Mouse (Mus musculus) large intestine, adult 2 months (tissue): Measurements from ENCODE around the gene Dnajc16. TPM values are rescaled to one million over a fixed set of nuclear protein-coding genes. Genes with fewer than 3 reads are reported as not detected.
"Not testable (repeated sequence)": the region's sequence is repeated elsewhere in the genome, so short reads cannot be mapped to it uniquely, and the experiment has no call there.

Experiments
- DNase-seq: peaks from one replicate; pipeline ENCODE4 v3.0.0-alpha.2; 2012; ENCODE audit warnings: low read depth, low spot score
- WGBS: fragments of 180-500 bp; shearing (Covaris S2); methylation state at CpG from one replicate; pipeline ENCODE4 v1.1.7; 2018; 5-methylcytosine and 5-hydroxymethylcytosine counted together
- polyA plus RNA-seq: library from polyadenylated mRNA; depleted of rRNA; stranded (reverse); fragments of >200 nt; gene quantifications from 2 replicates; pipeline ENCODE4 v1.2.3, GENCODE M21; 2012

Gene Dnajc16
- polyA plus RNA-seq, 1 experiment = 6.3 TPM

DNA sequence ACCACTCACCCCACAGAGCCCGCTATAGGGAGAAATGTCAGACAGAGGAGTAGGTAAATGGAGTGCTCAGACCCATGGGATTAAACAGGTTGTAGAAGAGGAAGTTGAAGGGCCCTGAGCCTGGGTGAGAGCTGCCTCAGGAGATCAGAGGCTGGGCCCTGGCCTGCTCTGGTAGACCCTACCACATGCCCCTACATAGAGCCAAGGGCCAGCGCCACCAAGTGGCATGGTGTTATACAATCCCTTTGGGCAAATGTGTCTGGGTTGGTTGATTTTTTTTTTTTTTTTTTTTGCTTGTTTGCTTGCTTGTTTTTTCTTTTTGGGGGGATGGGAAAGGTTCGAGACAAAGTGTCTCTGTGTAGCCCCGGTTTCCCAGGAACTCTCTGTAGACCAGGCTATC lies 13.4 kb upstream of the Dnajc16 start:
- DNase-seq = no peak
- 83% methylated on average over 4 of the region's 4 CpGs for WGBS

DNA sequence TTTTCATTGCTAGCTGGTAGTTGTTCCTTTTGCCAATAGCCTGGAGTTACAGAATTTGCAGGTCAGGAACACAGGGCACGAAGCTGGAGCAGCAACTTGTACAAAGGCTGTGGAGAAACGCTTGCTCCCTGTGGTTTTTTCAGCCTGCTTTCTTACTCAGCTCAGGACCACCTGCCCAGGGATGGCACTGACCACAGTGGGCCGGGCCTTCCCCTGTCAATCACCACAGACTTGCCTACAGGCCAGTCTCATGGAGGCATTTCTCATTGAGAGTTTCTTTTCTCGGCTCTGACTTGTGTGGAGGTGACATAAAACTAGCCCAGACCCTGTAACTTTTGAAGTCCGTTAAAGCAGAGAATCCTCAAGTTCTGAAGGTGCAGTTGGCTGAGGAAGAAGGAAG lies 6.8 kb upstream of the Dnajc16 start:
- no peak for DNase-seq
- 92% methylated on average over 5 of the region's 5 CpGs for WGBS

DNA sequence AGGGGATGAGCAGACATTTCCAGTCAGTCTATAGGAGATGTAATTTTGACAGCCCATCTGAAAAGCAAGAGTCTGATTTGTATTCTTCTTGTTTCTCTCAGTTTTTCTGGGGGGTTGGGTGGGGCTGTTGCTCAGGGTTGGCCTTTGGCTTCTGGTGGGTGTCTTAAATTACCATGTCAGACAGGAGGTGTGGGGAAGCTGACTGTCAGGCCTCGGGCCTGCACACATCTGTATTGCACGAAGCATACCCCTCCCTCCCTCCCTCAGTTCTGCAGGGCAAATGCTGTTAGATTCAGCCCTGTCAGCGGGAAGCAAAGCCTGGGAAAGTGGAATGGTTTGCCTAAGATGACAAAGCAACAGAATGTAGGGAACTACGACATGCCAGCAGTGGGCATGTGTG lies 6.2 kb upstream of the Dnajc16 start:
- WGBS = 87% methylated on average over 4 of the region's 4 CpGs
- DNase-seq = no peak

DNA sequence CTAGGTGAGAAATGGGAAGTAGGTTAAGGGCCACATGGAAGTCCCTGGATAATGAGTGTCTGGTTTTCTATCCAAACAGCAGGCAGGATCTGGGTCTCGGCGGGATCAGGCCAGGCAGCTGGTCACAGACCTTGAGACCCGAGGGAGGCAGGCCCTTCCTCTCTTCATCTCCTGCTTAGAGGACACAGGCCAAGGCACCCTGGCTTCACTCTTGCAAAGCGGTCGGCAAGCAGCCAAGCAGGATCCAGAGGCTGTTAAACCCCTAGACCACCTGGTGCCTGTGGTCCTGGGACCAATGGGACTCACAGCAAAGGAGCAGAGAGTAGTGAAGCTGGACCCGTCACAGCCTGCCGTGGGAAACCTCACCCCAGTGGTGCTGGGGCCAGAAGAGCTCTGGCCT lies 5.6 kb upstream of the Dnajc16 start:
- no peak for DNase-seq
- WGBS = 64% methylated on average over 7 of the region's 7 CpGs

DNA sequence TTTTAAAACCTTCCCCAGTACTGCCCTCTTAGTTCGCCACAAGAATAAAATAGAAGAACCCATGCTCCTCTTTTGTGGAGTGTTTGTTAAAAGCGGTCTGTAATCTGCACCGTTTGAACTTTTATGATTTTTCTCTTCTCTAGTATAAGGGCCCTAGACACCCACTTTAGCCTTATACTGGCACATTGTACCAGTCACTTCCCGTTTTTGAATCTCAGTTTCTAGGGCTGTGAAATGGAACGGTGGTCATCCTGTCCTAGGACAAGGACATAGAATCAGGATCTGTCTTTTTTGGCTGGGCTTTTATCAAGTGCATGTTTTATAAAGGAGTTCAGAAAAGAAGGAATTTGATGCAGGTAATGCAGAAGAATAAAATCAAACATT lies 3.4 kb upstream of the Dnajc16 start:
- 2% methylated on average over 5 of the region's 5 CpGs for WGBS
- no peak for DNase-seq

DNA sequence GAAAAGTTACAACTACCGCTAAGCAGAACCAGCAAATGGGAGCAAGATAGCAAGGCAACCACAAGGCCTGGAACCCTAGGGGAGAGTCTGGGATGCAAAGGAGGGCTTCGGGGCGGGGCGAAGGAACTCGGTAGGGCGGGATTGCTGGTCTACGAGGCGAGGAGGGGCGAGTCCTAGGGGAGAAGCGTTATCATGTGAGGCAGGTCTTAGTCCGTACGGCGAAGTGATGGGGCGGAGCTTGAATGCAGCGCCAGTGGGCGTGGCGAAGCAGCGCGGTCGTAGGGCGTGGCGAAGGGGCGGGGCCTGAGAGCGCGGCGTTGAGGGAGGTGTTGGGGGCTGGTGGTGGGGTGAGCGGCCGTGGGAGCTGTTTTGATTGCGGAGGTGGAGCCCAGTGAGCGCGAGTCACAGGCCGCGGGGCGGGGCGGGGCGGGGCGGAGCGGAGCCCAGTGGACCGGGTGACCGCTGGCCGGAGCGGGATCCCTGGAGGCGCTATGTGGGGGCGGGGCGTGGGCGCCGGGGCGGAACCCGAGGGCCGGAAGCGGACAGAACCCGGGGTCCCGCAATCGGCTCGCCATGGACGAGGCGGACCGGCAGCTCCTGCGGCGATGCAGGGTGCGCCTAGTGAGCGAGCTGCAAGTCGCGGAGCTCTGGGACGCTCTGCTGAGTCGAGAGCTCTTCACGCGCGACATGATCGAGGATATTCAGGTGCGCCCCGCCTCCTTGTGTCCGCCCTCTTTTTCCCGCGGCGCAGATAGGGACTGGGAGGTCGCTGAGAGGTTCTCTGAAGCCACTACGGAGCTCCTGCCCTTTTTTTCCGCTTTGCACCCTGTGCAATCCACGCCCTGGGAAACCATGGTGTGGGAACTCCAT lies 2.8 kb upstream of the Dnajc16 start, which contains the start of gene Casp9:
Gene Casp9, plus strand, starts transcription at position 331 of the 870 bp plus-strand sequence.
- peak; percentile 88 for DNase-seq
- WGBS = under 1% methylated on average over 80 of the region's 80 CpGs

DNA sequence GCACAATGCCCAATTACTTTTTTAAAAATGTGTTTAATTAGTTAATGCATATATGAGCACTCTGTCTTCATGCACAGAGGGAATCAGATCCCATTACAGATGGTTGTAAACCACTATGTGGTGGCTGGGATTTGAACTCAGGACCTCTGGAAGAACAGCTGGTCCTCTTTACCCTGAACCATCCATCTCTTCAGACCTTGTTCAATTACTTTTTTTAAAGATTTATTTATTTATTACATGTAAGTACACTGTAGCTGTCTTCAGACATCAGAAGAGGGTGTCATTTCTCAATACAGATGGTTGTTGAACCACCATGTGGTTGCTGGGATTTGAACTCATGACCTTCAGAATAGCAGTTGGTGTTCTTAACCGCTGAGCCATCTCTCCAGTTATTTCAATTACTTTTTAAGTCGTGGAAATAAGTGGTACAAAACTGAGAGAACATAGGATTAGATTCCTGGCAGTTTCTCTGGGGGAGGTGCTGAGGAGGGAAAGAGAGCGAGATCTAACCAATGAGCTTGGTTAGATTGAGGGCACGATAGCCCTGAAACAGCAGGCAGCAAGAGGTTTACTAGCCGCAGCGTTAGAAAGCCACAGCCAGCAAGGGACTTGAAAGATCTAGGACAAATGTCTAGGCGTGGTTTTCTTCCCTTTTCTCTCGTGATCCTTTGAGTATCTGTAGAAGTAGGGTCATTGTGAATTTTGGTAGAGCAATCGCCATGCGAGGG lies 2.0 kb upstream of the Dnajc16 start:
- DNase-seq = no peak
- WGBS = 10% methylated on average over 10 of the region's 10 CpGs

DNA sequence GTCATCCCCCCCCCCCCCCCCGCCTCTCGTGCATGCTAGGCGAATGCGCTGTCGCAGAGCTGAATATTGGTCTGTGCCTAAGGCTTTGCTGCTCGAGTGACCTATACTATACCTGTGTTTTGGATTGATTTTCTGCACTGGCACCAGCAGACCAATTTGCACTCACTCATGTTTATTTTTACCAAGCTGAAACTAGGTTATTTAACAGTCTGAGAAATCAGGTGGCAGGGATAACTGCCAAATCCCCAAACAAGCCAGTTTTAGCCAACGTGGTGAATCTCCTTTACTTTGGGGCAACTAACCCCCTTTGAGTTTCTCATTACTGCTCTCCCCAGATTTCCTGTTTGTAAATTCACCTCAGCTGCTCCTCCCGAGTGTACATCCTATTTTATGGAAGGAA lies 1.2 kb upstream of the Dnajc16 start:
- no peak for DNase-seq
- 70% methylated on average over 8 of the region's 8 CpGs for WGBS

DNA sequence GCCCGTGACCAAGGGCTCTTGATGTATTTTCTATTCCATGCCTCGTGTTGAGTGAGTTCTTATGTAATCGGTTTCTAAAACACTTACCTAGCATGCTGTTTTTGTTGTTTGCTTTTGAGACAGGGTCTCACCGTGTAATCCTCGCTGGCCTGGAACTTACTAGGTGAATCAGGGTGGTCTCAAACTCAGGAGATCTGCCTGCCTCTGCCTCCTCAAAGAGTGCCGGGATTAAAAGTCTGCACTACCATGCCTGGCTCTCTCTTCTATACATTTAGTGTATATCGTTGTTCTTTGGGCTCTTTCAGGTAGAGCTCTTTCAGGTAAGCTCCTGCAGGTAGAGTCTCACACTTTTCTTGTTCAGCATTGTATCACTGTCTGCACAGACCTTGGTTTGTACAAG lies 755 bp upstream of the Dnajc16 start:
- WGBS = 90% methylated on average over 7 of the region's 7 CpGs

DNA sequence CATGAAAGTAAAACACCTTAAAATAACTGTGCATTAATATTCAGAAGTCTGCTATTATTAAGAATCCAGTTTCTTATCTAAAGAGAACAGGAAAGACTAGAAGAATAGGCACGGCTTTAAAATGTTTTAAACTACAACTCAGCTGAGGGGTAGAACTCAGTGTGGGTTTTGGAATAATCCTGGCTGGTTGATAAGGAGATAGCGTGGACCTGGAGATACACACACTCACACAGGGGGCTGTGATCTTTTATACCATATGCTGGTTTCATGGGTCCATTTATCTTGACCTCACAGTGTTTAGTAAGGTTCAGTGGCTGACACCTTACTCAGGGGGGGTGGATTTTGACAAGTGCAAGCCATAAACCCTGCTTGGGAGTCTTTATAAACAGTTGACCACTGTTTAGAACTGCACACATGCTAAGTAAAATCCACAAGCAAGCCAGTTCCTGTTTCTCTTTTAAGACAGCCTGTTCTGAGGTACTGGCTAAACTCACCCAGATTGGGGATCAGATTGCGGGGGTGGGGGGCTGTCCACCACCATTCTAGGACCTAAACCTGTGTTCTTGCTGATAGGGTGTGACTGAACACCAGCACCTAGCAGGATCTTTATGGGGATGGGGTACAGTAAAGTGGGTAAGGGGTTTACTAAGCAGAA lies 1.0 kb downstream of the Dnajc16 start:
- no peak for DNase-seq

More for the DNA sequence above, 755 bp upstream of the Dnajc16 start:
- no peak for DNase-seq

DNA sequence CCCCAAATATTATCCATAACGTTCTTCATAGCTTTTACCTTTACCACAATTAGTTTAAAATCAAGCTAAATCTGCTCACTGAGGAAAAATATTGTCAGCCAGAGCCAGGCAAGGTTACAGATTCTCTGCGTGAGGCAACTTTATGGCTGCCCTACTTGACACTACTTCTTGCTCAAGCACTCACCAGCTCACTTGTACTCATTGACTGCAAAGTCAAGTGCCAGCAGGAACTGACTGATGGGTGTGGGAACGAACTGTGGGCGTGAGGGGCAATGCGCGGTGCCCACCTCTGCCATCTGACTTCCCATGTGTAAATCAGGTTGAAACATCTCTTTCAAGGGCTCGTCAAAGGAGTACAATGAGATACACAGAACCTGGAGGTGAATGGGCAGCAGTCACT lies 3.3 kb downstream of the Dnajc16 start:
- 56% methylated on average over 7 of the region's 7 CpGs for WGBS
- no peak for DNase-seq

More for the DNA sequence above, 1.0 kb downstream of the Dnajc16 start:
- WGBS = 34% methylated on average over 3 of the region's 3 CpGs

DNA sequence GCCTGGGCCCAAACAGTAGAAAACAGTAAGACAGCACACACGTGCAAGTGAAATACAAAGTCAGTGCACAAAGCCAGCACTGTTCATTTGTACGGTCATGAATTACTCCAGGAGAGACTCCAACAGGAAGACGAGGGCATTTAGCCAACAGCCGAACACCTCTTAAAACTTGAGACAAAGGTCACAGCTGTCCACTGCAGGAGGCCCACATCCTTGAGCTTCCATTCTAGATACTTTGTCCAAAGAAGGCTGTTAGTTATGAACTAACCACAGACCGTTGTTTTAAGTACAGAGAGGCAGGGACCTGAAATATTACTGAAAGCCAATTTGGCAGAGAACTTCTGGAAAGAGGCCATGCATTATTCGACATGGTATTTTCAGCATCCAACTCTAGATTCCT lies 3.7 kb downstream of the Dnajc16 start:
- 16% methylated on average over 6 of the region's 6 CpGs for WGBS
- no peak for DNase-seq

DNA sequence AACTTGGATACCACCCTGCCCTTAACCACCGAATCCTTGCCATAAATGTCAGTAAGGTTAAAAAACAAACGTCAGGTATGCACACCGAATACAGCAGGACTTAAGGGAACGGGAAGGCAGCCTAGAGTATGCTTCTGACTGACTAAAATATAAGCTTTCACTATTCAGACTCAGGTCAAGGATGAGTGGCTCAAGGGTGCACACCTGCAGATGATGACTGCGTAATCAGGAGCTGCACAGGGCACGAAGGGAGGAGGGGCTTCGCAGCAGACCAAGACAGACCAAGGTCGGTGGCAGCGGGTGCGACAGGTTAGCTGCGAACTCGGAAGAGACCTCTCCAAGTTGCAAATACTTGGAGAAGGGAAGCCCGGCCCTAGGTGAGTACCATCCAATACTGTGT lies 4.6 kb downstream of the Dnajc16 start:
- WGBS = 77% methylated on average over 13 of the region's 13 CpGs
- no peak for DNase-seq

DNA sequence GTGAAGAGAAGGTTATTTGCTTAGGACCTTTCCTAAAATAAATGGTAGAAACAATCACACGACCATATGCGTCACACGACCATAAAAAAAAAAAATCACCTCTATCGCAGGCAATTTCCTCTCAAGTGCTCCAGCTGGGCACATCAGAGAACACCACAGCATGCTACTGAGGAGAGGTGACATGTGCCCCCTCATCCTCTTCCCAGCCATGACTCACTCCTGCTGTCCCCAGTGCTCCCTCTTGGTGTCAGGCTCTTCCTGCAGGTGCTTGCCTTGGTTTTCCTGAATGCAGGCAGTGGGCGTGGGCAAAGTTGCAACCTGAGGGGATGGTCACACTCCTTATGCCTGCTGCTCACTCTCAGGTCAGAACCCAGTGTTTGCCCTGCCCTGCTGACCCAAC lies 5.9 kb downstream of the Dnajc16 start:
- 48% methylated on average over 5 of the region's 5 CpGs for WGBS
- DNase-seq = no peak

DNA sequence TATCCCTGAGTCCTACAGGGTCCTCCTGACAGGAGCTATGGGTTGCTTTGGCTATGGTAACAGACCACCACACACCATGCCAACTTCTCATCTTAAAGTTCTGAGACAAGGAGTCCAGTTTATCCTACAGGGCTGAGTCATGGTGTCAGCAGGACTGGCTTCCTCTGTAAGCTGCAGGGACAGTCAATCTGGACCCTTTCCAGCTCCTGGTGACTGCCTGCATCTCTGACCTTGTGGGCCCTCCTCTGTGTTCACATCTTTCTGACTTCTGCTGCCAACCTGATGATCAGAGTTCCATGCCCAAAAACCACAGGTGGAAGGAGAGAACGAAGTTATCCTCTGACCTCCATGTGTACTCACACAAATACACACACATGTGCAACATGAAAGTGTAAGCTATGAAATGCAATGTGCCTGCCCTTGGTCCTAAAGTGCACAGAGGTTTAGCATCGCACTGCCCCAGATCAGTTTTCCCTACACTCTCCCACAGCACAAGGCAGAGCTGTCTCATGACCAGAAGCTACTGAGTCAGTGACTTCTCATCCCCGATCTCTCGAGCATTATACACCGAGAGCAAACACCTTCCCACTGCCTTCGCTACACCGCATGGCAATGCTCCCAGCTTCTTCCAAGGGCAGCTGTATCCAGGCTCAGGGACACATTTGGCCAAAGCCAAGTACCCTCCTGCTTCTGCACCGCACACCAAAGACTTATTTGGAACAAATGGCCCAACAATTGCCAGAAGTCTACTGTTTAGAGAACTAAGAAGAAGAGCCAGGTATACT lies 9.3 kb downstream of the Dnajc16 start:
- 92% methylated on average over 8 of the region's 8 CpGs for WGBS
- DNase-seq = no peak

DNA sequence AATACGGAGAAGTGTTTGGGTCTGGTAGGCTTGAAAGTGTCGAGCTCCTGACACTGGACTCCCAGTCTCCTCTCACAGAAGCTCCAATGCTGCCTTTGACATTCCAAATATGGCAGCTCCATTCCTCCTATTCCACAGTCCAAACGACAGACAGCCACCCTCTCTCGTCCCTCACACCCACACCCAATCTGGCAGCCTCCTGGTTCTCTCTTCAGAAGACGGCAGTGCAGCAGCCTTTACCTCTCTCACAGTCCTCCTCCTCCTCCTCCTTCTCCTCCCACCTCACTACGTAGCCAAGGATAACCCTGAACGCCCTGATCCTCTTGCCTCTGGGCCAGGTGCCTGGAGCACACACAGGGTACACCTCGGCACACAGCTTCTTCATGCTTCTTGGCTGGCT lies 10.9 kb downstream of the Dnajc16 start:
- 89% methylated on average over 8 of the region's 8 CpGs for WGBS
- no peak for DNase-seq

DNA sequence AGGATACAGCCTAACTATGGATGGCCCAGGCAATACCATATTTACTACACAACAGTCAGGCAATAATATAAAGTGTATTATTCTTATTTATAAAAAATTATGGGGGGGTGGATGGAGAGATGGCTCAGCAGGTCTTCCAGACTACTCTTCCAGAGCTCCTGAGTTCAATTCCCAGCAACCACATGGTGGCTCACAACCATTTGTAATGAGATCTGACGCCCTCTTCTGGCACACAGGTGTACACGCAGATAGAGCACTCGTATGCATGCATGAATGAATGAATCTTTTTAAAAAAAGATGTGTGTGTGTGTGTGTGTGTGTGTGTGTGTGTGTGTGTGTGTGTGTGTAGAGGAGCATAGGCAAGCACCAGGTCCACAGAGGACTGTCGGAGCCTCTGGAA lies 17.7 kb downstream of the Dnajc16 start:
- 85% methylated on average over 4 of the region's 4 CpGs for WGBS

DNA sequence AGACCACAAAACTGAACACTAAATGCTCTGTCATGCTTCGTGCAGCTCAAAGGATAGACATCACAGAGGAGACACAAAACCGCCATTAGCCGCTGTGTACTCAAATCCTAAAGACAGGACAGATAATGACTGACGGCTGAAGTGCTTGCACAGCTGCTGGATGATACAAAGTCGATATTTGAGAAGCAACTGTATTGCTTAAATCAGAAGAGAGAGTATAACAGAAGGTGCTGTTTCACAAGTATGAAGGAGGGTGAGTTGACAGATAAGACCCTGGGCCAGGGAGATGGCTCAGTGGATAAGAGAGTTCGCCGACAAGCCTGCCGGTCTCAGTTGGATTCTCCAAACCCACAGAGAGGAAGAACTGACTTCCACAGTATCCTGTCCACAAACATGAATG lies 18.9 kb downstream of the Dnajc16 start:
- DNase-seq = no peak
- WGBS = 93% methylated on average over 8 of the region's 8 CpGs

More for the DNA sequence above, 17.7 kb downstream of the Dnajc16 start:
- not testable (repeated sequence) for DNase-seq

DNA sequence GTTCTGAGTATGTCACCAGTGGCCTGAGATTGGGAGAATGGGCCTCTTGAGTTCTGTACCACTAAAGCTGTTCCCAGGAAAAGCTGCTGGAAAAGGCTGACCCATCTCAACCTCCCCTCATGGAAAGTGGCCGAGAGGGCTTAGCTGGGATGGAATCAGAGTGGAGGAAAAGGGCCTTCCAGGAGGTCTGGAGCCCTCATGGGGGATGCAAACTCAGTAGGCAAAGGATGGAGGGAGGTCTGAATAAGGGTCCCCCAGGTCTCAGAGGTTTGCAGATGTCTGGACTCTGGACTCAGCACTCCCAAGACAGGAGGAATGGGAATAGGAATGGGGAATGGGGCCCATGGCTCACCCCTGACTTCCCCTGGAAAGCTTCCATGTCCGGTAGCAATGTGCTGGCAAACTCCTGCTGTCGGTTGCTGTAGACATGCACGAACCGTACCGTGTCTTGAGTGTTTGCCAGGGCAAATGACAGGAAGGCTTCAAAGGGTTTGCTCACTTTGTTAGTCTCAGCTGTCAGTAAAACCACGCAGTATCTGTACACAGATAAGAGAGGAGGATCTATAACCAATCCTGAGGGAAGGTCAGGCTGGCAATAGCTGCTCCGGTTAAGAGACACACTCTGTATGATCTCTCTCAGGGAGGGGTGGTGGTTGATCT lies 21.1 kb downstream of the Dnajc16 start:
- 83% methylated on average over 8 of the region's 8 CpGs for WGBS
- no peak for DNase-seq
